Mouse (Mus musculus) liver, postnatal 0 days (tissue): ENCODE data around the gene Ppm1h. TPM values are rescaled to one million over a fixed set of nuclear protein-coding genes. Genes with fewer than 3 reads are reported as not detected.

ENCODE experiments used
- ATAC-seq: fragments of 200-750 bp; cut with Nextera tagmentation; 2 replicates; pipeline ENCODE4 v1.8.0; 2017; ENCODE audit warnings: mild to moderate bottlenecking, moderate library complexity
- DNase-seq: peaks from one replicate; pipeline ENCODE4 v3.0.0-alpha.2; 2016
- H3K27ac ChIP-seq: fragments of 300-500 bp; sonication (generic); 2 replicates; pipeline ENCODE4 v1.5.1; 2014; ENCODE audit warnings: antibody characterized with exemption, moderate library complexity, mild to moderate bottlenecking, low read depth
- H3K27me3 ChIP-seq: fragments of 300-500 bp; sonication (generic); 2 replicates; pipeline ENCODE4 v1.6.1; 2014; ENCODE audit warnings: low read length, control low read depth, mixed read lengths; ENCODE audit not compliant: insufficient read depth
- H3K36me3 ChIP-seq: fragments of 300-500 bp; sonication (generic); replicated peaks from 2 replicates; pipeline ENCODE4 v1.6.1; 2014; ENCODE audit warnings: mild to moderate bottlenecking, control low read depth, low read length, moderate library complexity, mixed read lengths; ENCODE audit not compliant: insufficient read depth
- H3K4me1 ChIP-seq: fragments of 300-500 bp; sonication (generic); 2 replicates; pipeline ENCODE4 v1.6.1; 2014; ENCODE audit warnings: antibody characterized with exemption, mild to moderate bottlenecking, control low read depth; ENCODE audit not compliant: insufficient read depth
- H3K4me2 ChIP-seq: fragments of 300-500 bp; sonication (generic); 2 replicates; pipeline ENCODE4 v1.6.1; 2014; ENCODE audit warnings: low read depth, mild to moderate bottlenecking, low read length, moderate library complexity, mixed read lengths
- H3K4me3 ChIP-seq: fragments of 300-500 bp; sonication (generic); 2 replicates; pipeline ENCODE4 v1.5.1; 2014; ENCODE audit warnings: low read depth, low read length
- H3K9ac ChIP-seq: fragments of 300-500 bp; sonication (generic); replicated peaks from 2 replicates; pipeline ENCODE4 v1.6.1; 2014; ENCODE audit warnings: mild to moderate bottlenecking, moderate library complexity
- H3K9me3 ChIP-seq: fragments of 300-500 bp; sonication (generic); 2 replicates; pipeline ENCODE4 v1.6.1; 2016; ENCODE audit warnings: mild to moderate bottlenecking, control low read depth, low read length, mixed read lengths
- CTCF ChIP-seq: sonication (generic); IDR thresholded peaks from 2 replicates; pipeline ENCODE4 v1.5.1; 2016; ENCODE audit warnings: antibody characterized with exemption, low read depth
- EP300 ChIP-seq: IDR thresholded peaks from 2 replicates; pipeline ENCODE4 v1.6.1; 2016; ENCODE audit warnings: antibody characterized with exemption, low read depth, mild to moderate bottlenecking
- WGBS: fragments of 180-500 bp; shearing (Covaris S2); extraction: QIAGEN DNeasy Blood & Tissue Kit; methylation state at CpG from one replicate; pipeline ENCODE4 v1.1.7; 2014; ENCODE audit not compliant: insufficient replicate concordance; 5-methylcytosine and 5-hydroxymethylcytosine counted together
- polyA plus RNA-seq: library from polyadenylated mRNA; unstranded; fragments of >200 nt; fragmentation: Nextera tagmentation; extraction: Ambion mirVana; gene quantifications from 2 replicates; pipeline ENCODE4 v1.2.1, GENCODE M21; 2015

The Ppm1h gene
- polyA plus RNA-seq, 1 experiment from 2014 or later, result 3.9 TPM

GRCm38 (mm10) chr10:122759729-122760128 lies 81.2 kb downstream of the Ppm1h start:
- Histone ChIP-seq H3K36me3 (no peaks in the 10 kb centered on the region), H3K9ac (no peak overlapping the region), H3K4me2 (no peak overlapping the region), H3K27ac (no peak overlapping the region), H3K9me3 (no peaks in the 10 kb centered on the region), H3K4me1 (no peaks in the 10 kb centered on the region; the same call in 1 of the 2 replicates), H3K27me3 (no peaks in the 10 kb centered on the region), H3K4me3 (no peak overlapping the region)
- no peak for ATAC-seq
- TF ChIP-seq CTCF (no peak), EP300 (no peak)
- 72% methylated on average over 2 of the region's 2 CpGs for WGBS
- no peak for DNase-seq

- Histone ChIP-seq H3K27me3 (no peaks in the 10 kb centered on the region), H3K4me3 (no peak overlapping the region), H3K9ac (no peak overlapping the region), H3K9me3 (no peaks in the 10 kb centered on the region), H3K36me3 (no peaks in the 10 kb centered on the region), H3K4me2 (no peak overlapping the region), H3K27ac (no peak overlapping the region), H3K4me1 (no peaks in the 10 kb centered on the region; the same call in 1 of the 2 replicates)
- no peak for TF ChIP-seq EP300
- TF ChIP-seq CTCF, result no peak
- ATAC-seq (no peak), DNase-seq (no peak)
- 51% methylated on average over 7 of the region's 7 CpGs for WGBS
Measured at GRCm38 (mm10) chr10:122760469-122761307, 82.1 kb downstream of the Ppm1h start.

GRCm38 (mm10) chr10:122762772-122763511 lies 84.4 kb downstream of the Ppm1h start:
- H3K4me2 ChIP-seq, result no peak overlapping the region
- H3K27ac ChIP-seq, result no peak overlapping the region
- no peaks in the 10 kb centered on the region; the same call in 1 of the 2 replicates for H3K4me1 ChIP-seq
- H3K36me3 ChIP-seq, result no peaks in the 10 kb centered on the region
- H3K9ac ChIP-seq, result no peak overlapping the region
- no peak overlapping the region for H3K4me3 ChIP-seq
- TF ChIP-seq CTCF, result no peak
- TF ChIP-seq EP300, result no peak
- no peaks in the 10 kb centered on the region for H3K9me3 ChIP-seq
- DNase-seq (no peak), ATAC-seq (peak; percentile 56)
- WGBS, result 68% methylated on average over 6 of the region's 6 CpGs
- H3K27me3 ChIP-seq, result no peaks in the 10 kb centered on the region

- no peak overlapping the region for H3K4me2 ChIP-seq
- H3K9me3 ChIP-seq, result no peaks in the 10 kb centered on the region
- TF ChIP-seq EP300 (no peak), CTCF (no peak)
- WGBS, result 60% methylated on average over 1 of the region's 1 CpGs
- H3K36me3 ChIP-seq, result no peaks in the 10 kb centered on the region
- DNase-seq, result no peak
- no peak for ATAC-seq
- no peak overlapping the region for H3K9ac ChIP-seq
- H3K27me3 ChIP-seq, result no peaks in the 10 kb centered on the region
- no peaks in the 10 kb centered on the region; the same call in 1 of the 2 replicates for H3K4me1 ChIP-seq
- H3K4me3 ChIP-seq, result no peak overlapping the region
- H3K27ac ChIP-seq, result no peak overlapping the region
Measured at GRCm38 (mm10) chr10:122763596-122763995, 85.0 kb downstream of the Ppm1h start.

GRCm38 (mm10) chr10:122764653-122765052 lies 86.1 kb downstream of the Ppm1h start:
- ATAC-seq (no peak), DNase-seq (no peak)
- Histone ChIP-seq H3K36me3 (no peaks in the 10 kb centered on the region), H3K4me1 (no peaks in the 10 kb centered on the region; the same call in 1 of the 2 replicates), H3K9me3 (no peaks in the 10 kb centered on the region), H3K4me3 (no peak overlapping the region), H3K27ac (no peak overlapping the region), H3K9ac (no peak overlapping the region), H3K4me2 (no peak overlapping the region), H3K27me3 (no peaks in the 10 kb centered on the region)
- 63% methylated on average over 7 of the region's 7 CpGs for WGBS
- no peak for TF ChIP-seq CTCF
- TF ChIP-seq EP300, result no peak

GRCm38 (mm10) chr10:122765521-122765920 lies 87.0 kb downstream of the Ppm1h start:
- WGBS, result 41% methylated on average over 4 of the region's 4 CpGs
- H3K36me3 ChIP-seq, result no peaks in the 10 kb centered on the region
- TF ChIP-seq EP300 (no peak), CTCF (no peak)
- H3K4me1 ChIP-seq, result no peaks in the 10 kb centered on the region; the same call in 1 of the 2 replicates
- H3K27ac ChIP-seq, result no peak overlapping the region
- H3K27me3 ChIP-seq, result no peaks in the 10 kb centered on the region
- H3K9ac ChIP-seq, result no peak overlapping the region
- ATAC-seq (no peak), DNase-seq (no peak)
- no peaks in the 10 kb centered on the region for H3K9me3 ChIP-seq
- H3K4me3 ChIP-seq, result no peak overlapping the region
- H3K4me2 ChIP-seq, result no peak overlapping the region
